Mouse (Mus musculus) heart, adult 18-20 months (tissue): ENCODE data around the gene Lpar6. TPM values are rescaled to one million over a fixed set of nuclear protein-coding genes. Genes with fewer than 3 reads are reported as not detected.

ENCODE experiments used
- DNase-seq, 2 experiments: peaks; one replicate each; pipeline ENCODE4 v3.0.0; 2021 to 2022; ENCODE audit warnings: mixed read lengths in 1 of 2
- microRNA-seq, 2 experiments: library from miRNA; unstranded; fragments of <30 nt; microRNA quantifications; one replicate each; pipeline ENCODE4 v1.2.0; 2022
- total RNA-seq, 2 experiments: library from RNA; stranded (reverse); gene quantifications; 2 replicates each; pipeline ENCODE4 v1.2.3; 2021

The Lpar6 gene
- total RNA-seq, 2 experiments from 2014 or later: 1.6 to 2.1 TPM

- no peak for DNase-seq
Observed at GRCm38 (mm10) chr14:73255426-73255970, 17.8 kb downstream of the Lpar6 start.

- no peak for DNase-seq
Observed at GRCm38 (mm10) chr14:73257348-73257747, 19.7 kb downstream of the Lpar6 start.

GRCm38 (mm10) chr14:73258181-73258580 lies 20.5 kb downstream of the Lpar6 start:
- DNase-seq: no peak

GRCm38 (mm10) chr14:73262210-73262609 lies 24.5 kb downstream of the Lpar6 start:
- DNase-seq: no peak

- DNase-seq: no peak
Observed at GRCm38 (mm10) chr14:73266166-73266565, 28.5 kb downstream of the Lpar6 start.

GRCm38 (mm10) chr14:73271807-73272206 lies 34.1 kb downstream of the Lpar6 start:
- DNase-seq: no peak

- no peak for DNase-seq
Observed at GRCm38 (mm10) chr14:73279096-73279495, 41.4 kb downstream of the Lpar6 start.

- no peak for DNase-seq
Observed at GRCm38 (mm10) chr14:73280996-73281395, 43.3 kb downstream of the Lpar6 start.

- no peak for DNase-seq
Observed at GRCm38 (mm10) chr14:73289915-73290314, 52.2 kb downstream of the Lpar6 start.

GRCm38 (mm10) chr14:73292434-73292833 lies 54.7 kb downstream of the Lpar6 start:
- DNase-seq: no peak

Small RNA genes lying within 50 kb of the gene (microRNA-seq; reads per million reads assigned to microRNA genes)
- gene Mir687: 0 reads per million in 2 experiments

Other genes starting within 250 kb of the Lpar6 start
- under 1 TPM in 1 of 2 experiments, not detected in 1; 0.72 TPM for gene Cysltr2, start 188.8 kb upstream of the Lpar6 start, total RNA-seq
- 10 to 100 TPM; 21.9 to 23.7 TPM for gene Rcbtb2, start 114.9 kb upstream of the Lpar6 start, total RNA-seq
- gene Rb1, start 87.9 kb downstream of the Lpar6 start, total RNA-seq: 10 to 100 TPM; 17.9 to 23.6 TPM
- 100 to 1,000 TPM; 736 to 802 TPM for gene Itm2b, start 147.4 kb downstream of the Lpar6 start, total RNA-seq